ENCODE assay signal across 12 mouse cellular contexts in genomic region chr12:57543627-57543991, GRCm38 (mm10). TPM values are rescaled to one million over a fixed set of nuclear protein-coding genes. Genes with fewer than 3 reads are reported as not detected.
DNase-seq lines count a peak whose midpoint lies in the region; ATAC-seq and TF ChIP-seq lines count a peak whose summit lies in the region.
"Had no signal": no experiment of that assay in that cellular context is flagged by ENCODE, and none has a peak within 500 bp of the region (broad histone marks: within the 10 kb centered on the region; RNA-seq: fewer than 3 reads in every experiment).

No protein-coding gene starts in this region.

- no peaks in the 10 kb centered on the region for H3K9me3 ChIP-seq in limb, embryonic 12.5 days
- H3K9me3 ChIP-seq in neural tube, embryonic 13.5 days = no peaks in the 10 kb centered on the region

- no peak for ATAC-seq in limb, embryonic 12.5 days (ENCODE audit: insufficient number of reproducible peaks, insufficient read depth, low FRiP score, low TSS enrichment, low read depth)
- ATAC-seq in neural tube, embryonic 13.5 days (ENCODE audit: low read depth) = no peak

- peak overlapping the region; percentile 92 for H3K27ac ChIP-seq in liver, adult 2 months (replicated peaks; ENCODE audit: insufficient read depth, low read depth, low read length)
- H3K27ac ChIP-seq in limb, embryonic 12.5 days = no peak overlapping the region
- no peak overlapping the region for H3K27ac ChIP-seq in neural tube, embryonic 13.5 days (replicated peaks)

- WGBS in liver, adult 2 months = 1% methylated on average over 10 of the region's 10 CpGs
- WGBS in limb, embryonic 12.5 days = 2% methylated on average over 10 of the region's 10 CpGs
- WGBS in neural tube, embryonic 13.5 days = under 1% methylated on average over 10 of the region's 10 CpGs

- H3K36me3 ChIP-seq in liver, adult 2 months (ENCODE audit: control insufficient read depth, insufficient read depth, low read length) = peaks cover 3% of the 10 kb centered on the region; the same call in 1 of the 2 replicates
- H3K36me3 ChIP-seq in limb, embryonic 12.5 days = no peaks in the 10 kb centered on the region
- H3K36me3 ChIP-seq in neural tube, embryonic 13.5 days = no peaks in the 10 kb centered on the region

- 0 out of 2 replicates have a peak overlapping the region, but pooled peaks have one; percentile 44 for H3K4me2 ChIP-seq in limb, embryonic 12.5 days
- H3K4me2 ChIP-seq in neural tube, embryonic 13.5 days = 0 out of 2 replicates have a peak overlapping the region, but pooled peaks have one; percentile 26

- TF ChIP-seq CTCF in liver, adult 2 months (IDR thresholded peaks at IDR 0.05; ENCODE audit: low read depth, low read length) = no peak

- peak overlapping the region; percentile 77 for H3K4me3 ChIP-seq in liver, adult 2 months (ENCODE audit: insufficient read depth, low read depth, low read length)
- no peak overlapping the region for H3K4me3 ChIP-seq in limb, embryonic 12.5 days (replicated peaks)
- 0 out of 2 replicates have a peak overlapping the region, but pooled peaks have one; percentile 8 for H3K4me3 ChIP-seq in neural tube, embryonic 13.5 days

- peak overlapping the region; percentile 80 for H3K9ac ChIP-seq in liver, adult 2 months (ENCODE audit: low read depth, low read length)
- H3K9ac ChIP-seq in limb, embryonic 12.5 days (replicated peaks) = no peak overlapping the region
- no peak overlapping the region for H3K9ac ChIP-seq in neural tube, embryonic 13.5 days

- no peak for TF ChIP-seq POLR2A in liver, adult 2 months (IDR thresholded peaks at IDR 0.05; ENCODE audit: extremely low read depth, insufficient read depth, low read length)

- H3K27me3 ChIP-seq in liver, adult 2 months (ENCODE audit: control insufficient read depth, insufficient read depth, low read length) = no peaks in the 10 kb centered on the region
- H3K27me3 ChIP-seq in limb, embryonic 12.5 days = peaks cover 88% of the 10 kb centered on the region
- peaks cover 96% of the 10 kb centered on the region for H3K27me3 ChIP-seq in neural tube, embryonic 13.5 days

- peak; percentile 16 to 17 for DNase-seq in cerebellum, postnatal 14 days
- DNase-seq in cerebellum, adult 18-20 months = no peak
- DNase-seq in liver, adult 2 months (ENCODE audit: extremely low read depth, low read depth, low spot score) = peak; percentile 77
- no peak for DNase-seq in liver
- no peak for DNase-seq in right cerebral cortex, postnatal 10 days (ENCODE audit: low spot score in 2 of 2)
- DNase-seq in cerebellum, adult 8-10 months = no peak
- DNase-seq: layer of hippocampus, postnatal 36 days; spleen, adult 18-20 months had no signal

- H3K4me1 ChIP-seq in liver, adult 2 months (ENCODE audit: control insufficient read depth, insufficient read depth, low read length) = peaks cover 7% of the 10 kb centered on the region; the same call in 1 of the 2 replicates
- peaks cover 34% of the 10 kb centered on the region for H3K4me1 ChIP-seq in limb, embryonic 12.5 days (replicated peaks)
- H3K4me1 ChIP-seq in neural tube, embryonic 13.5 days (replicated peaks) = peaks cover 33% of the 10 kb centered on the region

- H3K79me2 ChIP-seq in liver, adult 2 months (ENCODE audit: control insufficient read depth, insufficient read depth, low read length) = peaks cover 7% of the 10 kb centered on the region; the same call in 1 of the 2 replicates

RNA-seq across cellular contexts. Expression of gene Foxa1, which starts 3.1 kb away (rescaled TPM):
- 4.1 and 5.2 TPM in 2 replicates for total RNA-seq in liver, adult 2 months (2014; rRNA removed)
- polyA plus RNA-seq in liver, adult 2 months (2012; rRNA removed) = 11.8 and 15.2 TPM in 2 replicates
- polyA plus RNA-seq in limb, embryonic 12.5 days (2016; fragmentation: Nextera tagmentation; extraction: Ambion mirVana) = not detected in 2 replicates
- 0.59 and 0.74 TPM in 2 replicates for polyA plus RNA-seq in neural tube, embryonic 13.5 days (2015; fragmentation: Nextera tagmentation; extraction: Ambion mirVana)
- total RNA-seq: hematopoietic stem cell, adult 5-6 weeks; layer of hippocampus, postnatal 36 days; monocyte, adult 5-6 weeks had no signal

RNA-seq across cellular contexts. Expression of gene Ttc6, which starts 20.3 kb away (rescaled TPM):
- total RNA-seq in liver, adult 2 months (2014; rRNA removed) = 1.0 and 1.1 TPM in 2 replicates
- polyA plus RNA-seq in liver, adult 2 months (2012; rRNA removed) = 0.87 and 1.0 TPM in 2 replicates
- 0.09 and 0.13 TPM in 2 replicates for polyA plus RNA-seq in limb, embryonic 12.5 days (2016; fragmentation: Nextera tagmentation; extraction: Ambion mirVana)
- polyA plus RNA-seq in neural tube, embryonic 13.5 days (2015; fragmentation: Nextera tagmentation; extraction: Ambion mirVana) = 0.40 and 0.46 TPM in 2 replicates
- total RNA-seq: hematopoietic stem cell, adult 5-6 weeks had no signal

Comparison
In these comparisons a context has a peak if more than half of its experiments do, and no peak if none do; other contexts are left out.
1. DNase-seq: peak in cerebellum, postnatal 14 days (2 of 2) and liver, adult 2 months (single experiment); none in cerebellum, adult 18-20 months (0 of 2), liver (single experiment), right cerebral cortex, postnatal 10 days (0 of 2) and cerebellum, adult 8-10 months (single experiment).